Mouse (Mus musculus) heart, adult 11 months (tissue): Measurements from ENCODE around the gene Etv5.
A peak's percentile ranks its signal among the peaks of the same experiment; 100 is the strongest.

Experiments
- DNase-seq: peaks from one replicate; pipeline ENCODE4 v3.0.0; 2022

The Etv5 gene

DNA sequence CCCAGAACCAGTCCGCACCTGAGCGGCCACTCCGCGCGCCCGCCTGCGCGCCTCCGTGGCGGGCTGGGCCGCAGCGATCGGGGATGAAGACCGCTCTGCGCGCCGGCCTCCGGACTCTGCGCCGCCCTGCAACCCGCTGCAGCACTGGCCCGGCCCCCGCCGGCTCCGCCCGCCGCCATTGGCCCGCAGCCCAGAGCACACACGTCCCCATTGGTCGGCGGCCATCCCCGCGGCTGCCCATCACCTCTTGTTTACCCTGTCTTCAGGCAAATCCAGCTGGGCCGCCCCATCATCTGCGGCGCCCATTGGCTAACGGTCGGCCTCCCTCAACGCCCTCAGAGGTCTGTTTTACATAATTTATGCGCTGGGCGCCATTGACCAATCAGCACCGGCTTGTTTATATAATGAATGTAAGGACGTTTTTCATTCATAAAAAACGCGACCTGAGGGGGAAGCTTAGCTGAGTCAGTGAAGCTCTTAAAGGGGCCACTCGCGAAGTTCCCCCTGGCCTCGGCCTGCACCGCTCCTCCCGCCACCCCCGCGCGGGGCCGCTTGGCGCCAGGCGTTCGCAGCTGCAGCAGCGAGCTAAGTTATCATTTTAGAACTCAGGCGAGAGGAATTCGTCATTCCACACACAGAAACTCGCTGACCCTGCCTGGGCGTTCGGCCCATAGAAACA is at the start of gene Etv5:
TSS of gene Etv5 (minus strand) at position 221 of the 679 bp plus-strand sequence.
- DNase-seq, result peak; percentile 100

DNA sequence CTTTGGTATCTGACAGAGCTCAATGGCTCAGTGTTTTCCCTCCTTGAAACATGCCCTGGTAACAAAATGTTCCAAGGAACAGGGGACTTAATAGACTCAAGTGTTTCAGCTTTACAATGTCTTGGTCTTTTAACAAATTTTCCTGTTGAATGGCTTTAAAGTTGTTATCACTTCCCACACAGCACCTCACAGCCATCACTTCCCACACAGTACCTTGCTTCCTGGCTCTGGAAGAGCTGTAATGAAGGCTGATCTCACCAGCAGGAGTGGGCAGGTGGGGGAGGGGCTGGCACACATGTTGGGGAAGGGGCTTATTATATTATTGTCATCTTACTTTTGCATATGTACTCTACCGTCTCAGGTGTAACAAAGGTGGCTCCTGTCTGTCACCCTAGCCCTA is 44.4 kb upstream of the Etv5 start:
- peak; percentile 43 for DNase-seq

DNA sequence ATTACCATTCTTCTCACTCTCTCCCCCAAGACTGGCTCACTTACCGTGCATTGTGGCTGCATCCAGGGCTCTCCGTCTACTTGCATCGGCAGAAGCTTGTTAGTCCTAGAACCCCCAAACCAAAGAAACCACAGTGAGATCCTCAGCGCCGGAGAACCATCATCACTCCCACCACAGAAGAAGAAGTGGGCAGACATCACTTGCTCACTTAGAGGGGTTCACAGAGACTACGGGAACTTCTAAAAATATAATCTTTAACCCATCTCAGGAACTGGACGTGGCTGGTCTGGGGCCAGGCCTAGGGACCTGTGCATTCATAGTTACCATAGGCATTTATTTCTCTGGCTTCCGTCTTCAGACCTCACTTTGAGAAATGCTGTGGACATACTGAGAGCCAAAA is 39.8 kb upstream of the Etv5 start:
- no peak for DNase-seq

DNA sequence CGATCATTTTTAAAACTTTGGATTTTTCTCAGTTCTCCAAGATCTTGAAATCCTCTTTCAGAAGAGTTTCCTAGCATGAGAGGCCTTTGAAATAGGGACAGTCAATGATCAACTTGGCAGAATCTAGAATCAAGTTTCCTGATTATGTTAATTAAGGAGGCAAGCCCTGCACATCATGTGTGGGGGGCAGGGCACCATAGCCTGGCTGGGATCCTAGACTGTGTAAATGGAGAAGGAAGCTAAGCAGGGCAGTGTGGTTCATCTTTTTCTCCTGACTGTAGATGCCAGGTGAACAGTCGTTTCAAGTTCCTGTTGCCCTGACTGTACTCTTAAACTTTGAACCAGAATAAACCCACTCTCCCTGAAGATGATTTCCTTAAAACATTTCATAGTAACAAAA is 32.2 kb upstream of the Etv5 start:
- DNase-seq, result no peak

DNA sequence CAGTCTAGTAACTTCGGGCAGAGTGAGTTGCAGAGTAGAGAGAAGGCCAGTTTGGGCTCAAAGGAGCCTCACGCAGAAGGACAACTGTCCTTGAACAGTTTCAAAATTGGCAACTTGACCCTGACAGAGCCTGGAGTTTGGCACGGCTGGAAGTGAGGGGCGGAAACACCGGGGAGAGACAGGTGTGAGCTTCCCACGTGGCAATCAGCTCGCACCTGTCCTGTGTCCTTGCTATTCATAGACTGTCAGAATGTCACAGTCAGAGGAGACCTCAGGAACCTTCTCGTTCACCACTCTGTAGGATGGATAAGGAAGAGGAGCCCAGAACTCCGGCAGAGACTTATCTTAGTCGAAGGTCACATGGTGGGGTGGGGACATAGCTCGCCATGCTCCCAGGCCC is 29.9 kb upstream of the Etv5 start:
- DNase-seq, result peak; percentile 82

DNA sequence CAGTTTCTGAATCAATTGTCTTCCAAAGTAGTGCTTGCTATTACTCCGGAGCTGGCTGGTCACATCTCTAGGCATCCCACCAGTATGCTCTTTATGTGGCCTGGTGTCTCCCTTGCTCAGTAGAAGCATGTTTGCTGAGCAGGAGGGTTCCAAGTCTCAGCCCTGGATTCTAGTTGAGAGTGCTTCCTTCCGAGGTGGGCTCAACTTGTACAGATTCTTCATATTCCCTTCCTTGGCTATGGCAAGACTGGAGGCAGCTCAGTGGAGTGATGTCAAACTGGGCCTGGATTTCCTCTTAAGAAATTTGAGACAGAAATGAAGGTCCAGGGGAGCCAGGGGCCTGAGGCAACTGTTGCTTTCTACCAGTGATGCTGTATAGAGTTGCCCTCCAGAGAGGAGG is 27.6 kb upstream of the Etv5 start:
- DNase-seq, result peak; percentile 70

DNA sequence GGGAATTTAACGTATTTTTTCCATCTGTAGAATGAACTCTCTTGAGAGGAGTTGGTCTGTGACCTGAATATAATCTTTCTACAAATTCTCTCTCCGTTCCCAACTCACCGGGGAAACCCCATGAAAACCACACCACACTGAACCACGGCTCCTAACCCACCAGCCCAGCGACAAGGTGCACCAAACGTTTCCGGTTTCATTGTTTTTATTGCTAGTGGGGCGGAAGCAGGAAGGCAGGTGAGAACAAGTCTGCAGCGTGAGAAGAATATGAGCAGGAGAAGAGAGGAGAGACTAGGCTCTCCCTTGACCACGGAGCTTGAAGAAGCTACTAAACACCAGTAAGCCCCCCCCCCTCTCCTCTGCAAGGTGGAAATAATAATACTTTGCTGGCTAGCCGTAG is 26.9 kb upstream of the Etv5 start:
- peak; percentile 76 for DNase-seq

DNA sequence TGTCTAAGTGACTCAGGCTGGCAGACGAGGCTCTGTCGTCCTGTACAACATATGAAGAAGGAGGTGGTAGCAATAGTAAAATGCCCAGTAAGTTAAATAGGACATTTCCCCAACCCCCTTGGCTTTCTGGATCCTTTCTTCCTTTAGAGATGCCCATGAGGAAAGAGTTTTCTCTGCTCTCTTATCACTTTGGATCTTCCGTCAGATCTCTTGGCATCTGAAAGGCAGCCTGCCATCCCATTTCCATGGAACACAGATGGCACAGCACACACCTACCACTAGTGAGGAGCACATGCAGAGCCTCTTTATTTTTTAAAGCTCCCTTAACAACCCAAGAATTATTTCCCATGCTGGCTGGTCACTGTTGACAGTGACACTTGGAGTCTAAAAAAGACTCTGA is 22.7 kb upstream of the Etv5 start:
- DNase-seq, result no peak

DNA sequence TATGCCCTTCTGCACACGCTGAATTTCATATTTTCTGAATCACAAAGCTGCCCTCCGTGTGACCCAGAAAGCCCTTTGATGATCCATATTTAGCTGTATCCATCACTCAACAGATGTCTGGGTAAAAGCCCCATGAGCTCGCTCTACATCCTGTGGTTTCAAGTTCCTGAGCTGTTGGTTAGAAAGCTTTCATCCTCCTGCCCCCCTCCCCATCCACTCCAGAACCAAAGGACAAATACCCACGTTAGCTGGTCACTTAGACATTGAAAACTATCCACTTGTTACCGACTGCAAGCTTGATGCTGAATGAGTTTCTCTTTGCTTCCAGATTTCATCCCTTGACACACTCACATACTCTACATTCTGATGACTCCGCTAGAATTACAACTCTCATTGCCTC is 22.2 kb upstream of the Etv5 start:
- peak; percentile 74 for DNase-seq

DNA sequence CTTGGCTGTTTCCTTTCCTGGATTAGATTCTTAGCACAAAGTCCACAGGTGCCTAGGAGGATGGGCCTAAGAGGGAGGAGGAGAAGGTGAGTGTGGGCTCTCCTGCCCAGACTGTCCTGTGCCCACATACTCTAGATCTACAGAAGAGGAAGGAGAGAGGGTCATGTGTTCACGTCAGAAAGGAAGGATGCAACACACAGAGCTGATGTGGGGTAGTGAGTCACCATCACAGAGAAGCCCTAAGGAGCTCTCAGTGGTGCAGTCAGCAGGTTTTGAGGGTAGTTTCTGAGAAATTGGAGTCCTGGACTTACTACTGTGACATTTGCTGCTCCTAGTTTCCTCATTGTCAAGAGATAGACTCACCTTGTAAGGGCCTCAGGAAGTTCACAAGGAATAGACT is 21.4 kb upstream of the Etv5 start:
- DNase-seq, result peak; percentile 77

DNA sequence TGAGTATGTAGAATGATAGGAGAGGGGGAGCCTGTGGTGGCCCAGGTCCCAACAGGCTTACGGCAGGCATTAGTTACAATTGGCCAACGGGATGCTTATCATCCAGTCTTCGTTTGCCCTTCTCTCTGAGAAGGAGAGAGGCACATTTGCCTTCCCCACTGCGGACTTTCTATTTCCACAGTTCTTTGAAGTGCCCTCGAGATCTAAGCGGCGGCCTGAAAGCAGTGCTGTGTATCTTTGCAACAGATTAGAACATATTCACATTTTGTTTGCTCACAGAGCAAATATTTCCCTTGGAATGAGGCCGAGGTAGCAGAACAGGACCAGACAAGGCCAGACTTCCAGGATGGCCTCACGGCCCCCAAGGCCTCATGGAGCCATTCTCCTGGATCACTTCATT is 12.6 kb upstream of the Etv5 start:
- peak; percentile 64 for DNase-seq

DNA sequence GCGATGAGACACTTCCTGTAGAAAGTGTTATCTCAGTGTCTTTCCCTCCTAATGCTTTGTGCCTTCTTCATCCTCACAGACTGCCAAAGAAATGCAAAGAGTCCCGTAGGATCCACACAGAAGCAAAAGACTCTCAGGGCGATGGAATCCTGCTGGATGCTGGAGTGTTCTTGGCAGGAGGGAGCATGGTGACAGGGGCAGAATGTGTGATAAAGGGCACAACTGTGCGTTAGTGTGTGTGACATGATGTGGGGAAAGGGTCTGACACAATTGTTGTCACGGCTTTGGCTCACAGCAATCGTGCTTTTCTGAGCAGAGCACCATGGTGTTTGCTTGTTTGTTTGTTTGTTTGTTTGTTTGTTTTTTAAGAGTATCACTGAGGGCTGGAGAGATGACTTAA is 8.6 kb upstream of the Etv5 start:
- no peak for DNase-seq

DNA sequence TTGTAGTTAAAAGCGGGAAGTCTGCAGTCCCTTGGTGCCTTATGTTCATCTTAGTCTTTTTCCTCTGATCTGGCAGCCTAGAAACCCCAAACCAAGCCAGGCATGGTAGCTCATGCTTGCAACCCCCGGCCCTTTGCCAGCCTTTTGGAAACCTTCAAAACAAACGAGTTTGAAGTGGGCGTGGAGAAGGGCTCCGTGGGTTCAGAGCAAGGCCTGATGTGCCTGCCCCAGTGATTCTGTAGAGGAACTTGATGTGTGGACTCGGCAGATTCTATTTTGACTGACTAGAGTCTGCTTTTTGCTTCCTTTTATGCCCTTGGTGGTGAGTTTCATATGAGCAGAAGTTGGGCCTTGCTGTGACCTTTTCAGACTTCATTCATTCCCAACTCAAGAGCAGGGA is 5.3 kb upstream of the Etv5 start:
- DNase-seq, result peak; percentile 96

DNA sequence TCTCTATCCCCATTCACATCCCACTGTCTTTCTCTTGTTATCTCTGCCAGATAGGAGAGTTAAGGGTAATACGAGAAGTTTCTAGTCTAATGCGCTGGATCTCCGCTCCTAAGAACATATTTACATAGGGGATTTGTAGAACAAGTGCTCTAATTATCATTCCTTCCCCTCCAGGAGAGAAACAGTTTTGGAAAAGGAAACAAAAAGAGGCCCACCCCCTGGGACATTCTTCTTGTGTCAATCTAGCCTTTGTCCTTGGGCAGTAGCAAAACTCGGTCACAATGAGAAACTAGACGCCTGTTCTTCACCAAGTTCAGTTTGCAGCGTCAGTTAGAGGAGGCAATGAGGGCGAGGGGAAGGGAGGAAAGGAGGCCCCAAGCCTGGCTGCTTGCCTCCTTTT is 2.7 kb upstream of the Etv5 start:
- no peak for DNase-seq

DNA sequence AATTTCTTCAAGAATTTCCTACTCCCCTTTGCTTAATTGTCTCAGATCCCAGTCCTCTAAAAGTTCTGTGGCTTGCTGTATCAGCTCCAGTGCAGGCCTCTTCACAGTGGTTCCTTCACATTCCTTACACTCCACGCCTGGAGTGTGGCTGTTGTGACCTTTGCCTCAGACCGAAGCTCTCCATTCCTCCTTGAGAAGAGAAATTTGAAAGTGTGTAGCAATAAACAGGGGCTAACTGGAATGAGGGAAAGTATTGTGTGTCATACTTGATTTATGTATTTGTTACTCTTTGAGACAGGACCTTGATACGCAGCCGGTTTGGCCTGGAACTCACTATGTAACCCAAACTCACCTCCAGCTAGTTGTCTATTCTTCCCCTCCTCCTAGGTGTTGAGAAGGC is 1.8 kb upstream of the Etv5 start:
- DNase-seq, result no peak

DNA sequence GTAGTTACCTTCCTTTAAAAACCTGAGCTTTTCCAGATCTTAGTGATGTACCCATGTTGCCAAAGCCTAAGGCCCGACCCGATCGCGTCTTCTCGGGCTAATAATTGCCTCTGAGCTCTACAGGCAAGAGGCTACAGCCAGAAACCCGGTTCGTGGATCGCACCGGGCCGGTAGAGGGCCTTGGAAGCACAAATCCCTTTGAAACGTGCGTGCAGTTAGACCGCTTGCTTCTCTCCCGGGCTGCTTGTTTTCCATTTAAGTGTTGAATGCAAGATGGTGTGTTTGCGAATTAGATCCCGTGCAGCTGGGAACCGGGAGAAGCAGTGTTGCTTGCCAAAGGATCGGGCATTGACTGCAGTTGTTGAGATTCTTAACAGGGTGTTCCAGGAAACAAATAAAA is 750 bp upstream of the Etv5 start:
- DNase-seq, result peak; percentile 95

DNA sequence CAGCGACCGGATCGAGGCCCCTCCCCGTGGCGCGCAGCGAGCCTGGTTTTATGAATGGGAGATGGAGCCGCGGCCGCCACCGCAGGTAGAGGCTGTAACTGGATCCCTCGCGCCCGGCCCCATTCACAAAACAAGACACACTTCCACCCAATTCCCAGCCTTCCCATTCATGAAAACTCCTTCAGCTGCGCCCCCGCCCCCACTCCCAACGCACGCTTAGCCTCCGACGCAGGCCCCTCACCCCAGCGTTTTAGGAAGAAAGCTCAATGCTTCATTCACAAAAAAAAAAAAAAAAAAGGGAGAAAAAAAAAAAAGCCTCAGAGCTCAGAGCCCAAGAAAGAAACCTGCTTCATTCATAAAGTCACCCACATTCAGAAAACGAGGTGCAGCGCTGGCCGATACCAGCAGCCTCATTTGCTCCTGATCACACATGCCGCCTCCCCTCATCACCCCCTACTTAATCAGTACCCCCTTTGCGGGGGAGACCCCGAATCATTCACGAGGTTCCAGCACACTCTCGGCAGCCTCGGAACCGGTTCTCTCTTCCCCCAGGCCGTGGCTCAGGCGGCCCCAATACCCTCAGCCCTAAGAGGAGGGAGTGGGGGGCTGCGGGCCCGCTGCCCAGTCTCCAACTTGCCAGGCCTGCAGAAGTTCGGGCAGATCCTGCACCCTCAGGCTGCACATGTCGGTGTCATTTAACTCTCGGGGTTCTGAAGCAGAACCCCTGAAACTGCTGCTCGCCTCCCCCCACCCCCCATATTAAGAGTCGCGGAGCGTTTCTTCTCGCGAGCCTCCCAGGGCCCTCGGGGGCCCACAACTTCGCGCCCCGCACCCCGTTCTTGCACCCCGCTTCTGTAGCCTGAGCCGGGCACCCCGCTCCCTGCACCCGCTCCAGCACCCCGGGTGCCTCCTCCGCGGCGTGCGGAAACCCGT is 812 bp downstream of the Etv5 start:
- peak; percentile 96 for DNase-seq

DNA sequence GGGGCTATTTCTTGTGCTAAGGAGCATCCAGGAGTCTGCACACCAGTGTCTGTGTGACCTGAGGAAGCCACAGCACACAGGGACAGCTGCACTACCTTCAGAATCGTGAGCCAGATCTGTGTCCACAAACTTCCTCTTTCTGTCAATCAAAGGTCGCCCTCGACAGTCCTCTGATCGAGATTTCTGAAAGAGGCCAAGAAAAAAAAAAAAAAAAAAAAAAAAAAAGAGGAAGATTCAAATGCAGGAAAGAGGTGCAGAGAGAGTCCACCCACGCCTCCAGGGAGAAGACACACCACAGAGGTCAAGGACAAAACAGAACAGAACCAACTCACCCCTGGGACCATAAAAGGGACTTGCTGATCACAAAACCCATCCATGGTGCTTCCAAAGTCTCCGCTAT is 3.4 kb downstream of the Etv5 start:
- DNase-seq, result no peak

DNA sequence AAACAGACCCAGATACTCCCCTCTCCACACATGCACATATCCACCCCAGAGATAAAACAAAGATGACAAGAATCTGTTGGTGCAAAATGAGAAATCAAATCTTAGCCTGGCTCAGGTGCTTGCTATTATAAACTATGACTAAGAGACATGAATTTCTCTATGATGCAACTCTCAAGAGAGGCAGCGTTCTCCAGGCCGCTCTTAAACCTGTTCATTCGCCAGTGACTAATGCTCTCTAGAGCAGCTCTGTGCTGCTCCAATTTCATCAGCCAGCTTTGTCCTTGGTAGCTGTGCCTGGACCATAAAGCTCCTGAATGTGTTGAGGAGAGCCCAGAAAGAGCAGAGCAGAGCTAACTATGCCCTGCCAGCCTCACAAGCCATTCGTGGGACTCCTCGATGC is 5.0 kb downstream of the Etv5 start:
- no peak for DNase-seq

DNA sequence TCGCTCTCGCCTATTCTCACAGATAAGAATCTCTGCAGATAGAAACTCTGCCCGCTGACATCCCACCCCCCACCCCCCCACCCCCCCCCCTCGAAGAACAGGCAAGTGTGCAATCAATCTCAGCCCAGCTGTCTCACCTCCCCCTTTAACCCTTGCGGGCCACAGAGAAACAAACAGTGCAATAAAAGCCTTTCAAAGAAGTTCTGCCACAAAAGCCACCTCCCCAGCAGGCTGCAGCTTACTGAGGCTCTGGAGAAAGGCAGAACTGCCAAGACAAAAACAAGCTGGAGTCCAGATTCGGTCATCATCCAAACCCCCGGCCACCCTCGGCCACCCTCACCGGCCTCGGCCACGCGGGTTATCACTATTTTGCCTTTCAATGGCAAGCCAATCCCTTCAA is 5.6 kb downstream of the Etv5 start:
- no peak for DNase-seq

DNA sequence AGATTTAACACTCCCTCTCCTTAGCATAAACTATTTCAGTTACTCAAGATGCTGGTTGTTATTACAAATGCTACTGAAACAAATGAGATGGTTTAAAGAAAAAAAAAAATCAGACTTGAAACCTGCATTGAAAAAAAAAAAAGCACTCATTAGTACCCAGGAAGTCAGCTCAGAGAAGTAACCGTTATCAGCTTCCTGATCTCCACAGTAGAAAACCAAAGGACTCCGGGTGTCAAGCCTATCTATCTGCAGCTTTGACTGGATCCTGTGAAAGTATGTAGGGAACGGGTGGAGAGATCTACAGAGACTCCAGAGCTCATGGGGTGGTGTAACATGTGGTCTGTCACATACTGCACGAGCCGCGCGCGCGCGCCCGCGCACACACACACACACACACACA is 7.7 kb downstream of the Etv5 start:
- DNase-seq, result no peak

DNA sequence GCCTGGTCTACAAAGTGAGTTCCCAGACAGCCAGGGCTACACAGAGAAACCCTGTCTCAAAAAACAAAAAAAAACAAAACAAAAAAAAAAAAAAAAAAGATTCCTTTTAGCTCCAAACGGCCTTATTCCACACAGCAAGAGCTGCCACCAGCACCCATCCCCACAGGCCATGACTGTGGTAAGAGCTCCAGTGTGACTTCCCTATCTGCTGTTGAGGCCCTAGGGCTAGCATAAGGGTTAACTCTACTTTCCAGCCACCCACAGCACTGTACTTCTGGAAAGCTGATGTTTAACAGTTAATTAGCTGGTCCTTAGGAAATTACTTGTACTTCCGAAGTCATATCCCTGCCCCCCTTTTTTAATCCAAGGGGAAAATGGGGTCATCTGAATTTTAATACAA is 8.2 kb downstream of the Etv5 start:
- DNase-seq, result no peak

DNA sequence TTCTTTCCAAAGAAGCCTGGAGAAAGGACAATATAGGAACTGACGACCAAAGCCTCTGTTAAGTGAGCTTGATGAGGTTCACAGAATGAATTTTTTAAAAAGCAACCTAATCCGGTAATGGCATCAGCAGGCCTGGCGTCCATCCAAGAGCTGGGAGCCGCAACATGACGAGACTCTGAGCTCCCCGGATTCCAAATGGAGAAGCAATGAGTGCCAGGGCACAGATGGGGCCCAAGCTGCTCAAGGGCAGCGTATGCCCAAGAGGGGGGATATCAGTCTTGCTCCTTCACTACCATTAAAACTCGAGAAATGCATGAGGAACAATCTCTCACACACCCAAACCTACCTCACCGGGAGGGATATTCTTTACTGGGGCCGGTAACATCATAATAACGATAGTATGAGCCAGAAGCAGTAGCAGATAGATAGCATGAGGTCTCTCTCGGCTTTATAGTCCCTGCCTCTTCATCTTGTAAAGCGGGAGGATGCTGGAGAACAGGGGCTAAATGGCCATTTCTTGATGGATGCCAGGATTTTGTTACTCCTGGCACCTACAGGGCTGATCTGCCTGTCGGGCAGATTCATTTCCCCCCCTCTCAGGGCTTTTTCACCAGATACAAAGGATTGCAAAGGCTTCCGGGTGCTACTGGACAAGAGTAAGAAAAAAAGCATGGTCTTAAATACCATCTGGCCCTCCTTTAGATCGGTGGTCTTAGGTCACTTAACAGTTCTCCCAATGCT is 9.1 kb downstream of the Etv5 start:
- DNase-seq, result peak; percentile 88

DNA sequence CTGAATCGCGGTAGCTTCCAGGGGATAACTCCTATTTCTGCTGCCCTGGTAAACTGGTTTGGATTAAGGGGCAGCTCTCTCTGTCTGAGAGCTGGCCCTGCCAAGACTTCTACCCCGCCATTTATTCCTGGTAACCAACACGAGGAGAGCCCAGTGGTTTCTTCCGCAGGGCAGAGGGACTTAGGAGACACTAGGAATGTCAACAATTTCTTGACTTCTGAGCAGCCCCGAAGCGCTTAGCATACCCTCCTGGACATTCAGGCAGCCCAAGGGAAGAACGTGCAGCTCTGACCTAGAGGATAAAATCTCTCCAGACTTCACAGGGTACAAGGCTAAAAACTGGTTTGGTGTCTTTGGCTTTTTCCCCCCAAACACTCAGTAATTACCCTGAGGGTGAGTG is 10.1 kb downstream of the Etv5 start:
- DNase-seq, result no peak
